Mouse (Mus musculus) 416B (cell line): ENCODE results near the gene Gm37240.
A peak's percentile ranks its signal among the peaks of the same experiment; 100 is the strongest.

Source experiments
- DNase-seq: peaks from one replicate; pipeline ENCODE4 v3.0.0; 2011; ENCODE audit warnings: low read depth

Gm37240 gene

GRCm38 (mm10) chr3:84705224-84705623 is 1182.1 kb downstream of the Gm37240 start:
- peak; percentile 31 for DNase-seq

- peak; percentile 80 for DNase-seq
Observed at GRCm38 (mm10) chr3:84703083-84703810, 1184.1 kb downstream of the Gm37240 start.

DNA sequence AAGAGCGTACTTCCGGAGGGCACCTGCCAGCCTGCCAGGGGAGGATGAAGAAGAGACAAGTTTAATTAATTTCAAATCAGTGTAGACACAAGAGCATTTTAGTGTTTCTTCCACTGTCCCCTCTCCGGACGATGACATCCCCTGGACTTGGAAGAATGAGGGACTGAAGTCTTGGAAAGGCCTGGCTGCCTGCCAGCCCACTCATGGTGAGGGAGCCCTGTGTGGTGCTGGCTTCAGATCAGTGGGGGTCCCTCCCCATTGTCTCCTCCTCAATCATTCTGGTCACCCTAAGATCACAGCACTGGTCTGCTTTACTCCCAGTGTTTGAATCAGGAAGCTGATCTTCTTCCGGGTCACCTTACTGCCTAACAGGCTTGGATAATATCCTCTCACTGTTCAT is 1185.4 kb downstream of the Gm37240 start:
- no peak for DNase-seq

GRCm38 (mm10) chr3:84701509-84701908 is 1185.8 kb downstream of the Gm37240 start:
- DNase-seq, result no peak

- no peak for DNase-seq
Observed at GRCm38 (mm10) chr3:84696428-84696917, 1190.8 kb downstream of the Gm37240 start.

- DNase-seq, result no peak
Observed at GRCm38 (mm10) chr3:84695867-84696361, 1191.4 kb downstream of the Gm37240 start.

DNA sequence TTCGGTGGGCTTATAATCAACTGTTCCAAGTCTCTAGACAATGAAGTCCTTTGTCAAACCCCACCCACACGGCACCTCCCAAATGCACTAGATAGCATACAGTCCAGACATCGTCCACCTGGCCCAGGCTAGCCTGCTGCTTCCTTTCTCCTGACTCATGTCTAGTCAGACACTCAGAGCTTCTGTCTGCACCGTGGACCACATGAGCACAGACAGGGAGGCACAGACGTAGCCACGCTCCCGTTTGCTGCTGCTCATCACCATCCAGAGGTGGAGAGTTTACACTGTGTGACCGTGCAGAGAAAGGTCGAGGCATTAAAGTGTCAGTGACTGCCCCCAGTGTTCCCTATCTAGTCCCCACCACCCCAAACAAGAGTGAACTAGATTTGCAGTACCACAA is 1191.9 kb downstream of the Gm37240 start:
- DNase-seq, result no peak

DNA sequence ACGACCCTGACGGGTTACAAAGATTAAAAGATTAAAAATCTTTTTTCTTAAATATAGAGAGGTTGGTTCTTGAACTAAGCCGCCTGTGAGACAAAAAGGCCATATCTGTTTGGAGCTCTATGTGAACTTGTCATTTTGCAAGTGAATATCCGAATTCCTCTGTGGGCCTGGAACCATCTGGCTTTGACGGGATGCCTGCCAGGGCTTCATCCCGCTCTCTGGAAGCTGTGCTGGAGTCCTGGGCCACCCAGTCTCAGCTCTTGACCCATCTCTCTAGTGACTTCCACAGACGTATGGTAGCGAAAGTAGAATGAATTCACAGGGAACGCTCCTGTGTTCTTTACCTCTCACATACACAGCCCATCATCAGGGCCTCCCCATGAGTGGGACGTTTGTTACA is 1193.4 kb downstream of the Gm37240 start:
- no peak for DNase-seq

GRCm38 (mm10) chr3:84692647-84693199 is 1194.6 kb downstream of the Gm37240 start:
- peak; percentile 81 for DNase-seq

GRCm38 (mm10) chr3:84690091-84690771 is 1197.1 kb downstream of the Gm37240 start:
- DNase-seq, result no peak

GRCm38 (mm10) chr3:84689656-84690055 is 1197.7 kb downstream of the Gm37240 start:
- no peak for DNase-seq

GRCm38 (mm10) chr3:84688176-84688575 is 1199.1 kb downstream of the Gm37240 start:
- DNase-seq, result no peak

GRCm38 (mm10) chr3:84687488-84687846 is 1199.9 kb downstream of the Gm37240 start:
- DNase-seq, result no peak

DNA sequence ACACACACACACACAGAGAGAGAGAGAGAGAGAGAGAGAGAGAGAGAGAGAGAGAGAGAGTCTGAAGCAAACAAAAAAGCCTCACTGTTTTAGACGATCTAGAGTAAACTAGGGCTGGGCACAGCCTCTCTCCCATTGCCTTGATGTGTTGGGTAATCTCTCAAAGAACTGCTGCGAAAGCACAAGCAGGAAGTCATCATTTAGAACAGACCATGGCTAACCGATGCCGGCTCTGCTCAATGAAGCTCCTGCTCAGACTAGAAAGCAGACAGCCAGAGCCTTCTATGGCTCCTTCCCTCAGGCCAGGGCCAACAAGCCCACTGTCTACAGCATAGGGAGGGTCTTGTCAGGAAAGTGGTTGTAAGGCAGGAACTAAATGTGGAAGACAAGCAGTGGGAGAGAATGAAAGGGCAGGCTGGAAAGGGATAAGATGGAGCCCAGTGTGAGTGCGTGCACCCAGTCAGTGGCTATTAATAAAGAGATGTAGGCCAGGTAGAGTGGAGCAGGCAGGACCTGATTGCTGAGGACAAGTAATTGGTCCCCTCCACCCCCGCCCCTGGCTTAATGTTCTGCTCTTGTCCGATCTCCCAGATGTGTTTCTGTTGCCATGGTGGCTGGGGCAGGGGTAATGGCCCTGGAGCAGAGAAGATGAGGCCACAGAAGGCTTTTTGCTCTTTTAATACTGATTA is 1200.4 kb downstream of the Gm37240 start:
- peak; percentile 30 for DNase-seq

GRCm38 (mm10) chr3:84686294-84686672 is 1201.0 kb downstream of the Gm37240 start:
- no peak for DNase-seq

DNA sequence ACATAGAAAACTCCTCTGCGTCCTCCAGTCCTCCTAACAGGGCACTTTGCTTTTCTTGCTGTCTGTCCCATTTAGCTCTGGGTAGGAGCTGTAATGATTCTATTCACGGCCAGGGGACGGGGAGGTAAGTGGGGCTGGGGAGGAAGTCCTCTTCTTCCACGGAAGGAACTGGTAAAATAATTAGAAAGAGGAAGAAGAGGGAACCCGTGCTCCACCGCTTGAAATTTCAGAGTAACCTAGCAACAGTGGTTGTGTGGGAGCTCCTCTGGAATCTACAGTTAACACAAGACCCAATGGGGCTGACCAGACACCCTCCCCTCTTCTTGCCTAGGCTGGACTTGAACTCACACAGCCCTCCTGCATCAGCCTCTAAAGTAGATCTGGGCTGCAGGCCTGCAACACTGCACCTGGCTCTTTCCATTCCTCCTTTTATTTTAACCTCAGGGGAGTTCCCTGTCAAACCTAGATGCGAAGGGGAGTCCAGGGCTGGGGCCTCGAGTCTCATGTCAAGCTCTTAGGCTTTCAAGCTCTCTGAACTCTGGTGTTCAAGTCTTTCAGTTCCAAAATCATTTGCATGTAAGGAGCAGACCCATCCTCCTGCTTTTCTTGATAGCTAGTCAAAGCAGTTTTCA is 1201.5 kb downstream of the Gm37240 start:
- DNase-seq, result no peak

GRCm38 (mm10) chr3:84683788-84684187 is 1203.5 kb downstream of the Gm37240 start:
- DNase-seq, result no peak

DNA sequence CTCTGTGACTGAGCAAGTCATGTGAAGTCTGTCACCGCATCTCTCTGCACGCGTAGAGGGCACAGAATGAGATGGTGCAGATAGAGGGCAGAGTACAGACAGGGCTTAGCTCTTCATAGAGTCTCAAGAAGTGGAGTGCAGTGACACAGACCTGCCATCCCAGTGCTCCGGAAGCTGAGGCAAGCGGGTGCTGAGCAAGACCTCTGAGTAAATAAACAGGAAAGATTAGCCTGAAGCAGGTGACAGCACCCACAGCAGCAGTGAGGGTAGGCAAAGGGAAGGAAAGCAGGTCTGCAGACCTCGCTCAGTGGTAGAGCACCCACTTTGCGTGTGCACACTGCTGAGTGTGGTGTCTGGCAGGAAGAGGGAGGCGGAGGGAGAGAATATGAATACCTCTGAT is 1205.6 kb downstream of the Gm37240 start:
- peak; percentile 54 for DNase-seq

DNA sequence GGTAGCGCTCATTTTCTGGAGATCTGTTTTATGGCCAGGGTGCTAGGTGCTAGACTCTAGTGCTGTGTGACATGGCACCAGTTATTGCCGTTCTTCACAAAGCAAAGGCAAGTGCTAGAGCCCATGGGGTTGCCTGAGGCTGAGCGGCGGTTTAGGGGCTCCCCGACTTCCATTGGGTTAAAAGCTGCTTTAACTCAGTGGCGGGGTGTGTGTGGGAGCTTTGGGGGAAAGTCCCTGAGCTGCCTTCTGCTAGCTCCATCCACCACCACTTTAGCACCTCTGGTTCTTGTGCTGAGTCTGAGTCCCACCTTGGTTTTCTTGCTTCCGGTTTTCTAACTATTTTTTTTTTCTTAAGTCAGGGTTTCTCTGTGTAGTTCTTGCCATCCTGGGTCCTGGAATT is 1207.3 kb downstream of the Gm37240 start:
- DNase-seq, result no peak

DNA sequence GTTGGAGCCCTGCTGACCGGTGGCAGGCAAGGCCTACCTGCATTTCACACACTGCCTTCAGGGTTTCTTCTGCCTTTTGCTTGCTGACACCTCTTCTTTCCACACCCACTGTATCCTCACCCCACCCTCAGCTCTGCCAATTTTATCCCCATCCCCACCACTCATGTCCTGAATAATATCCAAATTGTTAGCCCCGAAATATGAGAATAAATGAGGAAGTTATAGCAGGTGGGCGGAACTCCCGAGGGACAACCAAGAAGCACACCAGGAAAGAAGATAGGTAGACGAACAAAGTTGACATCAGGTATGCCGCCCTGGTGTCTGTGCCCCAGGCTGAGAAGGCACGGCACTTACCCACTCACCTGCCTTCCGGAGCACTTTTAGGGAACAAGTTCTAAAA is 1207.8 kb downstream of the Gm37240 start:
- DNase-seq, result no peak

DNA sequence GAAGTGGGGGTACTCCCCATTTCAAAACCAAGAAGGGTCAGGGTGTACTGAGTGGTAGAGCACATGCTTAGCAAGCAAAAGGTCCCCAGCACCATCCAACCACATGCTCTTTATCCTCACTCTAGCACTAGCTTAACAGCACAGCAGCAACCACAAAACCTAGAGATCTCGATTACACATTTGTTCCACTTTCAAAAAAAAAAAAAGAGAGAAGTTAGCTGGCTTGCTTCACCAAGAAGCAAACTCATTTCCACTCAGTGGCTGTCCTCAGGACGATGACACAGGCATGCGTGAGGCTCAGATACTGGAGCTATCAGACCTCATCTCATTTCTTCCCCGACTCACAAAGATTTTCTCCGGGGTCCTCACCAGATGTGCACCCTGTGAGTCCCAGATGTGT is 1208.4 kb downstream of the Gm37240 start:
- peak; percentile 92 for DNase-seq

DNA sequence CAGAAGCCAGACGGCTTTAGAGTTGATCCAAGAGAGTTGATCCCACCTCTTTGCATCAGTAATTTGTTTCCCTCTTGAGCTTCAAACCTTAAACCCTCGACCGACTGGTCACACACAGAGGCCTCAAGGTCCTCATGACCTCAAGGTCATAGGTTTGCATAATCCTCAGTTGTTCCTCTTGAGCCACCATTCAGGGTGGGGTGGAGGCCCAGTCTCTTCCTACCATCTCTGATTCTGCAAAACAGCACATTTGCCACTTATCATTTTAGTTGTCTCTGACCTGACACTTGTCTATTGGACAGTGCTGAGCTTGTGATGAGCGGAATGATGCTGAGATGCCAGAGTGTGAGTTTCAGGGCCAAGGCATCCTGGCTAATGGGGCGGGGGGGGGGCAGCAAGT is 1211.6 kb downstream of the Gm37240 start:
- peak; percentile 44 for DNase-seq
